Mouse (Mus musculus) midbrain, embryonic 14.5 days (tissue): Measurements from ENCODE around the gene Gpr18. TPM values are rescaled to one million over a fixed set of nuclear protein-coding genes. Genes with fewer than 3 reads are reported as not detected.

ENCODE experiments used
- ATAC-seq: fragments of 200-750 bp; cut with Nextera tagmentation; 2 replicates; pipeline ENCODE4 v1.8.0; 2017; ENCODE audit warnings: moderate number of reproducible peaks, moderate library complexity; ENCODE audit not compliant: low FRiP score, low TSS enrichment
- DNase-seq: peaks from one replicate; pipeline ENCODE4 v3.0.0-alpha.2; 2015
- H3K27ac ChIP-seq: fragments of 300-500 bp; sonication (generic); replicated peaks from 2 replicates; pipeline ENCODE4 v1.5.1; 2014; ENCODE audit warnings: mild to moderate bottlenecking, low read depth, low read length, moderate library complexity
- H3K27me3 ChIP-seq: fragments of 300-500 bp; sonication (generic); 2 replicates; pipeline ENCODE4 v1.6.1; 2014; ENCODE audit warnings: low read length, control low read depth, mixed read lengths; ENCODE audit not compliant: control insufficient read depth, insufficient read depth
- H3K36me3 ChIP-seq: fragments of 300-500 bp; sonication (generic); 2 replicates; pipeline ENCODE4 v1.6.1; 2014; ENCODE audit warnings: low read length, control low read depth; ENCODE audit not compliant: control insufficient read depth, insufficient read depth
- H3K4me1 ChIP-seq: fragments of 300-500 bp; sonication (generic); 2 replicates; pipeline ENCODE4 v1.6.1; 2014; ENCODE audit warnings: mild to moderate bottlenecking, antibody characterized with exemption, low read length, control low read depth; ENCODE audit not compliant: control insufficient read depth, insufficient read depth
- H3K4me2 ChIP-seq: fragments of 300-500 bp; sonication (generic); 2 replicates; pipeline ENCODE4 v1.6.1; 2014; ENCODE audit warnings: mild to moderate bottlenecking, low read length, moderate library complexity
- H3K4me3 ChIP-seq: fragments of 300-500 bp; sonication (generic); replicated peaks from 2 replicates; pipeline ENCODE4 v1.5.1; 2014; ENCODE audit warnings: low read depth, low read length
- H3K9ac ChIP-seq: fragments of 300-500 bp; sonication (generic); replicated peaks from 2 replicates; pipeline ENCODE4 v1.6.1; 2014; ENCODE audit warnings: mild to moderate bottlenecking, low read length, moderate library complexity
- H3K9me3 ChIP-seq: fragments of 300-500 bp; sonication (generic); 2 replicates; pipeline ENCODE4 v1.6.1; 2016; ENCODE audit warnings: low read length, control low read depth, mixed read lengths; ENCODE audit not compliant: control insufficient read depth
- WGBS: fragments of 180-500 bp; shearing (Covaris S2); extraction: QIAGEN DNeasy Blood & Tissue Kit; methylation state at CpG from one replicate; pipeline ENCODE4 v1.1.7; 2014; 5-methylcytosine and 5-hydroxymethylcytosine counted together
- polyA plus RNA-seq: library from polyadenylated mRNA; unstranded; fragments of >200 nt; fragmentation: Nextera tagmentation; extraction: Ambion mirVana; gene quantifications from 2 replicates; pipeline ENCODE4 v1.2.1, GENCODE M21; 2014

The Gpr18 gene
- polyA plus RNA-seq, 1 experiment from 2014 or later: not detected

DNA sequence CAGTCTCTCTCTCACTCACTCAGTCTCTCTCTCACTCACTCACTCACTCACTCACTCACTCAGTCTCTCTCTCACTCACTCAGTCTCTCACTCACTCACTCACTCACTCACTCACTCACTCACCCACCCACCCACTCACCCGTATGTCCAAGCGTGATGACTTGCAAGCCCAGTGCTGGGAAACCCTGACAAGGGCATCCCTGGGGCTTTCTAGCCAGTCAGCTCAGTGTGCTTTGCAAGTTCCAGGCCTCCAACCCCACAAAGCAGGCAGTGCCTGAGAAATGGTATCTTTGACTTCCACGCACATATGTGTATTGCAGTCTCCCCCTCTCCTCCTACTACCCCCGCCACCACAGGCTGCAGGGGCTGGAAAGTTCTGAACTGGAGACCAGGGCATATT, 6.4 kb upstream of the Gpr18 start:
- DNase-seq: no peak
- no peak overlapping the region for H3K9ac ChIP-seq
- no peak overlapping the region for H3K27ac ChIP-seq
- 94% methylated on average over 4 of the region's 4 CpGs for WGBS
- no peaks in the 10 kb centered on the region for H3K9me3 ChIP-seq
- H3K27me3 ChIP-seq: no peaks in the 10 kb centered on the region
- no peak overlapping the region for H3K4me2 ChIP-seq
- no peak overlapping the region for H3K4me3 ChIP-seq
- no peak for ATAC-seq
- peaks cover 14% of the 10 kb centered on the region for H3K36me3 ChIP-seq
- no peaks in the 10 kb centered on the region for H3K4me1 ChIP-seq

DNA sequence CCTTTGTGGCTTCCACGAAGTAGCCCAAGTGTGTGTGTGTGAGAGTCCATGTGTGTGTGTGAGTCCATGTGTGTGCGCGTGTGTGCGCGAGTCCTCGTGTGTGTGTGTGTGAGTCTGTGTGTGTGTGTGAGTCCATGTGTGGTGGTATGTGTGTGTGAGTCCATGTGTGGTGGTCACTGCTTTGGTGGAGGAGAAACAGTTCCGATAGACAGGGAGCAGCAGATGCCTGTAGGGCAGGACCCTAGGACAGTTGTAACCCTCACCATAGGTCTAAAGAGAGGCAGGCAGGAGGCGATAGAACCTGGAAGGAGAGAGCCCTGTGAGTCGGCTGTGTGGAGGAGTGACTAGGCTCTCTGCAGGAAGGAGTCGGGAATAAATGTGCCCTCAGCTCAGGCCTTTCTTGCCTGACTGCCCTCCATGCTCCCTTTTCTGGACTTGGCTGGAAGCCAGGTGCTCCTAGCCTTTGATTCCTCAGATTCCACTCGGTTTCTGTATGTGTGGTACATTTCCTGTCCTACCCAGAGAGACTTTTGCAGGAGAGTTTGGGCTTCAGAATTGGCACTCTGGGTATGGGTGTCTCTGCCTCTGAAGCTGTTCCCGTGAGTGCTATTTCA, 5.0 kb upstream of the Gpr18 start:
- Histone ChIP-seq H3K9me3 (no peaks in the 10 kb centered on the region), H3K27me3 (no peaks in the 10 kb centered on the region), H3K27ac (no peak overlapping the region), H3K9ac (no peak overlapping the region), H3K4me1 (no peaks in the 10 kb centered on the region), H3K36me3 (peaks cover 21% of the 10 kb centered on the region), H3K4me3 (no peak overlapping the region), H3K4me2 (no peak overlapping the region)
- no peak for DNase-seq
- no peak for ATAC-seq
- WGBS: 85% methylated on average over 12 of the region's 12 CpGs

DNA sequence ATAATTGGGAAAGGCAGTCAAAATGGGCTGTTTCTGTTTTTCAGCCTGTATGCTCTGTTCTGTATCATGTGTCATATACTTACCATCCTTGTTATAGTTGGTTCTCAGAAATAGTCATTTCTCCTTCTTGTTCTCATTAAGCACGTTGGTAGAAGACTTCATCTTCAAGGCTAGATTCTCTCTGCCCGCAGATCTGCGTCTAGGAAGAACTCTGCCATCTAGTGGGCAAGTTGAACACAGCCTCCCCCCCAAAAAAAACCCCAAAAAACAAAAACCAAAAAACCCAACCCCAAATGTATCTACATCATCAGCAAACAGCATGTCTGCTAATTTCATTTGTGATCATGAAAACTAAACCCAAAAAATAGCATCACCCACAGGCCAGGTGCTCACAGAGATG, 4.2 kb upstream of the Gpr18 start:
- H3K27ac ChIP-seq: no peak overlapping the region
- DNase-seq (peak; percentile 62), ATAC-seq (no peak)
- no peaks in the 10 kb centered on the region for H3K9me3 ChIP-seq
- WGBS: 33% methylated on average over 3 of the region's 3 CpGs
- H3K4me3 ChIP-seq: no peak overlapping the region
- H3K27me3 ChIP-seq: no peaks in the 10 kb centered on the region
- H3K36me3 ChIP-seq: peaks cover 21% of the 10 kb centered on the region
- H3K9ac ChIP-seq: no peak overlapping the region
- H3K4me2 ChIP-seq: no peak overlapping the region
- H3K4me1 ChIP-seq: no peaks in the 10 kb centered on the region

DNA sequence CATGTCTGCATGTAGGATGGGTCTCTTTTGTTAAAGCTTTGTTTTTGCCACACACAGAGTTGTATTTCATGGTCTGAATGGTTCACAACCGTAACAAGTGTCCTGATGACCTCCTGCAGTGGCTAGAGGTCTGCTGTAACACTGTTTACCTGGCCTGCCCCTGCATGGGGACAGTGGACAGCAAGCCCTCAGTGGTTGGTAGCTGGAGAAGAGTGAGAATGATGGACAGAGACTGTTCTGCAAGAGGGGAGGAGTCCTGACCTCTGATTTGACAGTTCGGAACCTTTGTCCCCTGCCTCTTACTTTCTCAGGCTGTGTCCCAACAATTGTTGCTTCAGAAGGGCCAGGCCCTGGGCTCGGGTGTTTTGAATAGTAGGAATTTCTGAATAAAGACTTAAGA, 2.7 kb upstream of the Gpr18 start:
- Histone ChIP-seq H3K9ac (no peak overlapping the region), H3K4me2 (no peak overlapping the region), H3K27ac (no peak overlapping the region), H3K9me3 (no peaks in the 10 kb centered on the region), H3K4me3 (no peak overlapping the region), H3K27me3 (no peaks in the 10 kb centered on the region), H3K4me1 (no peaks in the 10 kb centered on the region), H3K36me3 (peaks cover 18% of the 10 kb centered on the region)
- ATAC-seq: no peak
- 62% methylated on average over 3 of the region's 3 CpGs for WGBS
- DNase-seq: no peak

DNA sequence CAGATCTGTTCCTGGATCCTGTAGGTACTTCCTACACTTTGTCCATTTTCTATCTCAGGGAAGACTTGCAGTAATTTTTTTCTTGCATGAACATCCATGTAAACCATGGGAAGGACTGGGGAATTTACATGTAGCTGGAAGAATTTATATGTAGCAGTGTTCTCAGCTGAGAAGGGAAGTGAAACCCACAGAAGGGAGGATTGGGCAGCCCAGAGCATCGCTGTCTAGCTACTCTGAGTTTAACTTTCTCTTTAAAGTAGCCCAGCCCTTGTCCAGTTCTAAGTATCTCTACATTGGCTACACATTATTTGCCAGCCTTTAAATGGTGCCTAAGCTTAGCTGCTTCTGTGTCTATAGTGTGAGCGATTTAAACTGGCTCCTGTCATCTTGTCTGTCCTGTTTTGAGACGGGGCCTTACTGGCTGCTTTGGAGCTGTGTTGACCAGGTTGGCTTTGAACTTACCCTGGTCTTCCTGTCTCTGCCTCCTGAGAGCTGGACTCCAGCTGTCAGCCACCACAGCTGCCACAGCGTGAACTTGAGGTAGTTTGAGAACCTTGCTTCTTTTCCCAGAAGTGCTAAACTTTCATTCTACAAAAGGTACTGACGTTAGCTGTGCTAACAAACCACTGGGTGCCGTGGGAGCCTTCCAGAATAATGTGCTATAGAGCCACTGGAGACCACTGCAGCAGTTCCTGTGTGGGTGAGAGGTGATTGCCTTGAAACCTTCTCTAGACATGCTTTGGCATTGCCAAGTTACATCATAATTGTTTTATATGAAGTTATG, 922 bp upstream of the Gpr18 start:
- H3K4me3 ChIP-seq: no peak overlapping the region
- no peak overlapping the region for H3K9ac ChIP-seq
- H3K9me3 ChIP-seq: no peaks in the 10 kb centered on the region
- H3K36me3 ChIP-seq: peaks cover 31% of the 10 kb centered on the region
- DNase-seq: no peak
- no peak overlapping the region for H3K4me2 ChIP-seq
- H3K27ac ChIP-seq: no peak overlapping the region
- H3K27me3 ChIP-seq: no peaks in the 10 kb centered on the region
- H3K4me1 ChIP-seq: no peaks in the 10 kb centered on the region
- 91% methylated on average over 6 of the region's 6 CpGs for WGBS
- ATAC-seq: no peak

DNA sequence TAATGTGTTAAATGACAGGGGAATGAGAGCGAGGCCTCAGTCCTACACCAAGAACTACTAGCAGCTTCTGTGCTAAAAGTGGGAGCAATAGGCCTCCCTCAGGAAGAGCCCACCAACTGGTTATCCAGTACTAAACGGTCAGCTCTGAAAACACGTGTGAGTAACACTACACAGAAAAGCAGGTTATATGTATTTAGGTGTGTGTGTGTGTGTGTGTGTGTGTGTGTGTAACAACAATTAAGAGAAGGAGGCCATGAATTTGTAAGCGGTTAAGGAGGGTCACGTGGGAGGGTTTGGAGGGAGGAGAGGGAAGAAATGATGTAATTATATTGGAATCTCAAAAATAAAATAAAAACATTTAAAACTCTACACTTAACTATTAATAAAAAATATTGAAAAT, 438 bp downstream of the Gpr18 start:
- Histone ChIP-seq H3K9me3 (no peaks in the 10 kb centered on the region), H3K27ac (no peak overlapping the region), H3K36me3 (peaks cover 32% of the 10 kb centered on the region), H3K4me2 (no peak overlapping the region), H3K27me3 (no peaks in the 10 kb centered on the region), H3K4me1 (no peaks in the 10 kb centered on the region), H3K4me3 (no peak overlapping the region), H3K9ac (no peak overlapping the region)
- no peak for DNase-seq
- ATAC-seq: no peak
- 92% methylated on average over 5 of the region's 5 CpGs for WGBS

DNA sequence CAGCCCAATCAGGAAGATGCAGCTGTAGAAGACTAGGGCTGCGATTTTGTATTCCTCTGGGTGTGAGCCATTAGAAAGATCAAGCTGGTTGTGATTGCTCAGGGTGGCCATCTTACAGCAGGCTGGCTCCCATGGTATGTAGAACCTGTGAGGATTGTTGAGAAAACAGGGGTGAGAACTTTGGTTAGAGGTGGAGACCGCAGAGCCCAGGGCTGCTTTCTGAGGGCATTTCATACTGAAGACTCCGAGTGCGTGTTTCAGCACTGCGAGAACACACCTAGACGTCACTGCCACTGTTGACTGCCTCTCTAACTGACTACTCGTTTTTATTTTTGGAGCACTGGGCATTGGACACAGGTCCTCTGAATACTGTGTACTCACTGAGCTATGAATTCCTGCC, 3.1 kb downstream of the Gpr18 start:
- DNase-seq: no peak
- no peak overlapping the region for H3K4me3 ChIP-seq
- no peaks in the 10 kb centered on the region for H3K27me3 ChIP-seq
- WGBS: 94% methylated on average over 7 of the region's 7 CpGs
- no peak overlapping the region for H3K9ac ChIP-seq
- no peak overlapping the region for H3K27ac ChIP-seq
- H3K9me3 ChIP-seq: no peaks in the 10 kb centered on the region
- no peaks in the 10 kb centered on the region for H3K4me1 ChIP-seq
- no peak for ATAC-seq
- H3K4me2 ChIP-seq: no peak overlapping the region
- H3K36me3 ChIP-seq: peaks cover 47% of the 10 kb centered on the region

DNA sequence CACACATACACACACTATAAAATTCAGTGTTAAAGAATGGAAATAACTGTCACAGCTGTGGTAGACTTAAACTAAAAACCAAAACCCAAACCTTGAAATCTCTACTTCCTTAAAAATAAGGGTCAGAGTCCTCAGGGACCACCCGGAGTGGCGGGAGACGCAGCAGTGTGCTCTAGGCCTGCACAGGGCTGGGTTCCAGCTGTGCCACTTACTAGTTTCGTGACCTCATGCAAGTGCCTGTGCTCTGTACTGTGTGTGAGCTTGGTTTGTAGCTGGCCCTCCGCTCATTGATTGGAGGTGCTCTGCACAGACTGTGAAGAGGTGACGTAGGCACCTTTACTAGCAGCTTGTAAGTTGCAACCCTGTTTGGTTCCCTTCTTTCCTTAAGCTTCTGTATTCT, 5.7 kb downstream of the Gpr18 start:
- H3K36me3 ChIP-seq: peaks cover 58% of the 10 kb centered on the region
- 97% methylated on average over 6 of the region's 6 CpGs for WGBS
- ATAC-seq: no peak

More for the DNA sequence above, 5.7 kb downstream of the Gpr18 start:
- Histone ChIP-seq H3K4me1 (no peaks in the 10 kb centered on the region), H3K27me3 (no peaks in the 10 kb centered on the region), H3K27ac (no peak overlapping the region), H3K4me3 (no peak overlapping the region), H3K9me3 (no peaks in the 10 kb centered on the region), H3K4me2 (no peak overlapping the region), H3K9ac (no peak overlapping the region)
- DNase-seq: no peak
